Mouse (Mus musculus) testis, adult 2 months (tissue): ENCODE measurements around the gene Glyr1. TPM values are rescaled to one million over a fixed set of nuclear protein-coding genes. Genes with fewer than 3 reads are reported as not detected.
A peak's percentile ranks its signal among the peaks of the same experiment; 100 is the strongest.

Experiments
- H3K27ac ChIP-seq: fragments of 200-500 bp; 2 replicates; pipeline ENCODE4 v1.5.1; 2012; ENCODE audit warnings: low read depth, low read length; ENCODE audit not compliant: control insufficient read depth, insufficient read depth
- H3K27me3 ChIP-seq: fragments of 200-500 bp; 2 replicates; pipeline ENCODE4 v1.6.1; 2012; ENCODE audit warnings: mild to moderate bottlenecking, low read length, moderate library complexity; ENCODE audit not compliant: control insufficient read depth, insufficient read depth
- H3K36me3 ChIP-seq: fragments of 200-500 bp; 2 replicates; pipeline ENCODE4 v1.6.1; 2012; ENCODE audit warnings: mild to moderate bottlenecking, low read length; ENCODE audit not compliant: control insufficient read depth, insufficient read depth
- H3K4me1 ChIP-seq: fragments of 200-500 bp; 2 replicates; pipeline ENCODE4 v1.6.1; 2012; ENCODE audit warnings: low read length; ENCODE audit not compliant: control insufficient read depth, insufficient read depth
- H3K4me3 ChIP-seq: fragments of 200-500 bp; 2 replicates; pipeline ENCODE4 v1.5.1; 2012; ENCODE audit warnings: low read depth, mild to moderate bottlenecking, low read length, moderate library complexity, mixed read lengths; ENCODE audit not compliant: control insufficient read depth
- CTCF ChIP-seq: fragments of 200-500 bp; IDR thresholded peaks from 2 replicates; pipeline ENCODE4 v1.5.1; 2012; ENCODE audit warnings: low read depth, mild to moderate bottlenecking, inconsistent platforms, low read length, moderate library complexity; ENCODE audit not compliant: control insufficient read depth, insufficient read depth, insufficient replicate concordance
- POLR2A ChIP-seq: fragments of 200-500 bp; IDR thresholded peaks from 2 replicates; pipeline ENCODE4 v1.6.1; 2012; ENCODE audit warnings: low read depth, mild to moderate bottlenecking, inconsistent platforms, low read length, moderate library complexity; ENCODE audit not compliant: control insufficient read depth
- polyA plus RNA-seq: library from polyadenylated mRNA; depleted of rRNA; stranded (reverse); fragments of >200 nt; gene quantifications from 2 replicates; pipeline ENCODE4 v1.2.3, GENCODE M21; 2012

Glyr1 gene
- polyA plus RNA-seq, 1 experiment: 45.3 TPM

GRCm38 (mm10) chr16:4993276-4993675, 56.4 kb downstream of the Glyr1 start:
- Histone ChIP-seq H3K4me3 (no peak overlapping the region), H3K4me1 (peaks cover 8% of the 10 kb centered on the region), H3K27me3 (no peaks in the 10 kb centered on the region), H3K27ac (no peak overlapping the region; the same call in 1 of the 2 replicates), H3K36me3 (peaks cover 1% of the 10 kb centered on the region)
- TF ChIP-seq CTCF (no peak), POLR2A (no peak)

- H3K27me3 ChIP-seq: no peaks in the 10 kb centered on the region
- H3K4me3 ChIP-seq: no peak overlapping the region
- peaks cover 5% of the 10 kb centered on the region; the same call in 1 of the 2 replicates for H3K4me1 ChIP-seq
- no peak overlapping the region for H3K27ac ChIP-seq
- H3K36me3 ChIP-seq: no peaks in the 10 kb centered on the region
- TF ChIP-seq POLR2A (no peak), CTCF (no peak)
Measured at GRCm38 (mm10) chr16:4984717-4985116, 64.9 kb downstream of the Glyr1 start.

- H3K27me3 ChIP-seq: no peaks in the 10 kb centered on the region
- H3K36me3 ChIP-seq: no peaks in the 10 kb centered on the region
- no peak overlapping the region for H3K4me3 ChIP-seq
- H3K4me1 ChIP-seq: no peaks in the 10 kb centered on the region
- no peak overlapping the region for H3K27ac ChIP-seq
- TF ChIP-seq POLR2A (no peak), CTCF (peak; percentile 36; the same call in 1 of the 2 replicates)
Measured at GRCm38 (mm10) chr16:4979755-4980380, 69.8 kb downstream of the Glyr1 start.

- Histone ChIP-seq H3K27me3 (no peaks in the 10 kb centered on the region), H3K4me3 (peak overlapping the region; percentile 44), H3K27ac (no peak overlapping the region), H3K4me1 (no peaks in the 10 kb centered on the region), H3K36me3 (no peaks in the 10 kb centered on the region; the same call in 1 of the 2 replicates)
- TF ChIP-seq CTCF (no peak), POLR2A (no peak)
Measured at GRCm38 (mm10) chr16:4978275-4979051, 71.2 kb downstream of the Glyr1 start.

- H3K4me1 ChIP-seq: no peaks in the 10 kb centered on the region
- no peaks in the 10 kb centered on the region for H3K27me3 ChIP-seq
- no peak overlapping the region for H3K27ac ChIP-seq
- no peak overlapping the region for H3K4me3 ChIP-seq
- TF ChIP-seq POLR2A: no peak
- TF ChIP-seq CTCF: no peak
- no peaks in the 10 kb centered on the region; the same call in 1 of the 2 replicates for H3K36me3 ChIP-seq
Measured at GRCm38 (mm10) chr16:4976180-4976579, 73.5 kb downstream of the Glyr1 start.

- H3K36me3 ChIP-seq: peaks cover 1% of the 10 kb centered on the region
- no peak overlapping the region for H3K4me3 ChIP-seq
- TF ChIP-seq CTCF (no peak), POLR2A (no peak)
Measured at GRCm38 (mm10) chr16:4974521-4974920, 75.1 kb downstream of the Glyr1 start.

GRCm38 (mm10) chr16:4971626-4972025, 78.0 kb downstream of the Glyr1 start:
- H3K36me3 ChIP-seq: peaks cover 3% of the 10 kb centered on the region
- TF ChIP-seq CTCF (no peak), POLR2A (no peak)
- no peaks in the 10 kb centered on the region for H3K27me3 ChIP-seq
- H3K4me3 ChIP-seq: no peak overlapping the region
- H3K4me1 ChIP-seq: no peaks in the 10 kb centered on the region; the same call in 1 of the 2 replicates
- H3K27ac ChIP-seq: no peak overlapping the region

More at GRCm38 (mm10) chr16:4974521-4974920, 75.1 kb downstream of the Glyr1 start:
- Histone ChIP-seq H3K27ac (no peak overlapping the region), H3K4me1 (no peaks in the 10 kb centered on the region), H3K27me3 (no peaks in the 10 kb centered on the region)
